Mouse (Mus musculus): Measurements from ENCODE around the gene Sccpdh.
"Not testable (repeated sequence)": the region's sequence is repeated elsewhere in the genome, so short reads cannot be mapped to it uniquely, and the experiment has no call there.

The Sccpdh gene

DNA sequence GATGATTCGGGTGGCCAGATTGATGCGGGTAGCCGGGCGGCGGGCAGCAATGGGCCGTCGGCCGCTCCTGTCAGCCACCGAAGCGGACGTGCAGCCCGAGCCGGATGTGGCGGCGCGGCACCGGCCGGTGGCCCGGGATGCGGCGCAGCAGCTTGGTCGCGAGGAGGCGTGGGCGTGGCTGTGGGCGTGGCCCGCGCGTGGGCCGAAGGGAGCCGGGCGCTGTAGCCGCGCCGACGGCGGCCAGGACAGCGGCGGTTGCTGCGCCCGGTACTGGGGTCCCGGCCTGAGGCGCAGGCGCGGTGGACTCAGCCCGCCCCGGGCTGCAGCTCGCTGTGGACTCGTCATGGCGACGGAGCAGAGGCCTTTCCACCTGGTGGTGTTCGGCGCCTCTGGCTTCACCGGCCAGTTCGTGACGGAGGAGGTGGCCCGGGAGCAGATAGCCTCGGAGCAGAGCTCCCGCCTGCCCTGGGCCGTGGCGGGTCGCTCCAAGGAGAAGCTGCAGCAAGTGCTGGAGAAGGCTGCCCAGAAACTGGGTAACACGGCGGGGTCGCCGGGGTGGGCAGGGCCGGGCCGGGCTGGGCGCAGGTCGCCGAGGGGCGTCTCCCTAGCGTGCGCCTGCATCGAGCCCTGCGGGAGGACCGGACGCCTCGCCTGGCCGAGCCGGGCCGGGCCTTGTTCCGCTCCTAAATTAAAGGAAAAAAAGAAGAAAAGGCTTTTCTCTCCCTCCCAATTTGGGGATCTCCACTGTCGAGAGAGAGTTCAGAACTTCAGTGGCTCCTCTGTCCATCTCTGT lies at the start of gene Sccpdh:
Sccpdh (plus strand) TSS at position 198 of the 793 bp plus-strand sequence.
- peak; percentile 81 for DNase-seq

DNA sequence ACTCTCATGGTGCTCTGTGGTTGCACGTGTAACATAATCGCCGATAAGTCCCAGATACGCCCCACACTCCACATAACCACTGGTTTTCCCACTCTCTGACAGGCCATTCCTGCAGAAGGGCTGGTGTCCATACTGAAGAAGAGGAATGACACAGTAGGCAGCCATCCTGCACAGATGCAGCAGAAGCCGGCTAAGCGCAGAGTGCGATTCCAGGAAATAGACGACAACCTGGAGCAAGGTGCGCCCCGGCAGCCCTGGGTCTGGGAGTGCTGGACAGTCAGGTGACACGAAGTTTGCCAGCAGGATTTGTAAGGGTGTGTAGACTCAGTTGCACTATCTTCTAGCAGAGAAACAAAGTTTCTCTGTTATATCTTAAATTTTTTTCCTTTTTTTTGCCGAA lies 45.3 kb upstream of the Sccpdh start:
- DNase-seq = no peak

DNA sequence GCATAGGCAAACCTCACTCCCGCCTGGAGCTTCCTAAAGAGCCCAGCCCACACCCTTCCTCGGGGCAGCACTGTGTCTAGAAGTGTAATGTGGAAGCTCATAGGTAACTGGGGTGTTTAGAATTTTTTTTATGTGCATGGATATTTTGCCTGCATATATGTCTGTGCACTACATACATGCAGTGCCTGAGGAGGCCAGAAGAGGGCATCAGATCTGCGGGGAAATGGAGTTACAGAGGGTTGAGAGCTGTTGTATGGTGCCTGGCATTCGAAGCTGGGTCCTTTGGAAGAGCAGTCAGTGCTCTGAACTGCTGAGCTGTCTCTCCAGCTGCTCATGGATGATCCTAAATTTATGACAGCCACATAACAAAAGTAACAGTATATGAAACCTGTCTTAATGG lies 44.4 kb upstream of the Sccpdh start:
- DNase-seq = peak; percentile 63

DNA sequence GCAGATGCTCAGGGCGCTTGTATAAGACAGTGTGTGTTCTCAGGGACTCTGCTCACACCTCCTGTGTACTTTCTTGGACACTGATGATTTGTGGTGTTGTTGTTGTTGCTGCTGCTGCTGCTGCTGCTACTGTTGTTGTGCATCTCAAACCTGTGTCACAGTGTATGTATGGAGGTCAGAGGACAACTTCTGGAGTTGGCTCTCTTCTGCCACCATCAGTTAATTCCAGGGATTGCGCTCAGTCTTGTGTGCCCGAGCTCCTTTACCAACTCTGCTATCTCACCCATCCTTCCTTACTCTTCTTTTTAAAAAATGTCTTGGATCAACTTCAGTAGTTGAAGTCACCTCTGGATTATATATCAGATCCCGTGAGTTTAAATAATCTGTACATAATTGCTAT lies 43.7 kb upstream of the Sccpdh start:
- peak; percentile 74 for DNase-seq

DNA sequence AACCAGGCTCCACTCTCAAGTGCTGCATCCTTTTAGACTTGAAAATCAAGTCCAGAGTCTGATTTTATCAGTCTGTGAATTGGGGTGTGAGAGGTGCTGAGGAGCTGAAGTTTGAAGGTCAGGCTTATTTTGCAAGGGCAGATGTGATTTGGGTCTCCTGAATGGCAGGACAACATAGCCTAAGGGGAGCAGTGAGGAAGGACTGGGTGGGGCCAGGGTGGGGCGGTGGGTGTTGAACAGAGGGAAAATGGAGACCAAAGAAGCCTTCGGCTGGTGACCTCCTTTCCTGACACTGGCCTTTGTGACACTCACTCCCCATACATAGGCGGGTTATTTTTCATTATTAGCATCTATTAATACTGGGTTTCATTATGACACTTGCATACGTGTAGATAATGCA lies 40.2 kb upstream of the Sccpdh start:
- no peak for DNase-seq

DNA sequence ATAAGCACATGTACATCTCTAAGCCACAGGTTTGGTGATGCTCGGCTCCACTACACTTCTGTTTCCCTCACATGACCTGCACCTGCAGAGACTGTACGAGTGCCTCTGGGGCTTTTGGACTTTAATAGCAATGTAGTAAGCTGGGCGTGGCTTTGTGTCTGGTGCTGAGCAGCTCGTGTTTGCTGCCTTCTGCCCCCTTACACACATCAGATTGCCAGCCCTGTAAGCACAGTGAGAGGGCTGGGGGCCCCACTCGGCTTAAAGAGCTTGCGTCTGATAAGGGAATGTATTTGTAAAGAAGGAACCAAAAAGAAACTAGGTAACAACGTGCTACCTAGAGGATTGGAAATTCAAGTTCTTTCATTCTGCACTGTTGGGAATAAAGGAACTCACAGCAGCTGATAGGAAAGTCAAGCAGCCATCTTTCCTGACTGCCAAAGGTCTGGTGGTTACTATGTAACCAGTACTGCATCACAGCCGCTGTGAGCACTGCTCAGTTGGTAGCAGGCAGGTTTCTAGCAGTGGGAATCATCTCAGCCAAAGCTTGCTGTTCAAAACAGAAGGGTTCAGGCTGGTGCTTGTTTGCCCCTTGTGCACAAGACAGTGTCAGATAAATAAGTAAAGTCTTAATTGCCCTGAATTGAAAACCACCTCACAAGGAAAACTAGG lies 39.4 kb upstream of the Sccpdh start:
- no peak for DNase-seq

DNA sequence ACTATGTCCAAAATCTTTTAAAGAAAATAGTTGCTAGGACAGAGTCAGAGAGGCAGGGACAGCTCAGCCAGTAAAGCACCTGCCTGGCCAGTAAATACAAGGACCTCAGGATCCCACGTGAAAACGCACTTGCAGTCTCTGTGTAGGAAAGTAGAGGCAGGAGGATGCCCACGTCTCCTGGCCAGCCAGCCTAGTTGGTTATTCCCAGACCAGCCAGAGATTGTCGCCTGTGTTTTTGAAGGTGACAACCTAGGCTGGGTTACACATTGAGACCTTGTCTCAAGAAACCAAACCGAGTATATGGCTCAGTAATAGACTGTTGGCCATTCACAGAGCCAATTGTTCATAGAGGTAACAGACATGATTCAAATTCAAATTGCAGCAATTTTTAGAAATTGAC lies 38.7 kb upstream of the Sccpdh start:
- DNase-seq = no peak

DNA sequence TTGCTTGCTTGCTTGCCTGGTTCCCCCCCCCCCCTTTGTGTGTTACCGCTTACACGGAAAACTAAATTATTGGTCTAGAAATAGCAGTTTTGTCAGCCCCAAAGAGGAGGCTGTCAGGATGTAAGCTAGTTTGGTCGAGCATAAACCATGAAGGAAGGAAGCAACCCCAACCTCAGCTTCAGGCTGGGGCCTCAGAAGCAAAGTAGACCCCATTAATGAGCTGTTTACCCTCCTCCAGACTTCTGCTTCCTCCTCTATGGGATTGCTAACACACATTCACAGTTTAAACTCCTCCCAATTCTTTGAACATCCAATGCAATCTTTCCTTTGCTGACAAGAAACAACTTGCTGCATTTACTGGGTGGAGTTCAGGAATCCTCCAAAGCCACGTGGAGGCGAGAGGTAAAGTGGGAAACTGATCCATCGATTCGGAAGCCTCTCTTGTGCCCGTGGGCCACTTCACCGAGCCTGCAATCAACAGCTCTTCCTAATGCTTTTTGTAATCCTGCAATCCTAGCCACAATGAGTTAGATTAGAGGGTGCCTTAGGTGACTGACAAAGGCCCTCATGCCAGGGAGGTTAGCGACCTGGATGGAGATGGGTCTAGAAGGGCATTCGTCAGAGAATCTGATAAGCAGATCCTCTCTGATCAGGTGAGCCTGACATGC lies 35.1 kb upstream of the Sccpdh start:
- DNase-seq = peak; percentile 1

DNA sequence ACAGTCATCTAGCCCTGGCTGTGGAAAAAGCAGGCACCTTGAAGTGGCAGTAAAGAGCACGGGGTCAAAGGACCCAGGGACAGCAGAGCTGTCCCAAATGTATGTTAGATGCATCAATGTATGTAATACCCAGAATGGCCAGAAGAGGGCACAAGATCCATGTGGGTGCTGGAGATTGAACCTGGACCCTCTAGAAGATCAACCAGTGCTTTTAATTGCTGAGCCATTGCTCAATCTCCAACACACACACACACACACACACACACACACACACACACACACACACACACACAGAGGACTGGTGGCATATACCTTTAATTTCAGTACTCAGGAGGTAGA lies 34.6 kb upstream of the Sccpdh start:
- peak; percentile 23 for DNase-seq

DNA sequence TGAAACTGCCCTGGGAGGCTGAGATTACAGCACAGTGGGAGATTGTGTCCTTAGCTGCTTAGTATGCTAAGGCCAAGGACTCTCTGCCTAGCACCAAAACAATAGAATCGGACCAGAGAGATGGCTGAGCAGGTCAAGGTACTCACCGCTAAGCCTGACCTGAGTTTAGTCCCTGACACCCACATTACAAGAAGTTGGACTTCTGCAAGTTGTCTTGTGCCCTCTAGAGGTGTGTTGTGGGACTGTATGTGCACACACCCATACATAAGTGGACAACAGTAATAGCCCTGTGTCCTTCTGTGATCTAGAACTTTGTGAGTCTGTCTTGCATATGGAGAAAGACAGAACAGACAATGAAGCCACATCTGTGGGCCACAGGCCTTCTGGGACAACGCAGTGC lies 33.9 kb upstream of the Sccpdh start:
- no peak for DNase-seq

DNA sequence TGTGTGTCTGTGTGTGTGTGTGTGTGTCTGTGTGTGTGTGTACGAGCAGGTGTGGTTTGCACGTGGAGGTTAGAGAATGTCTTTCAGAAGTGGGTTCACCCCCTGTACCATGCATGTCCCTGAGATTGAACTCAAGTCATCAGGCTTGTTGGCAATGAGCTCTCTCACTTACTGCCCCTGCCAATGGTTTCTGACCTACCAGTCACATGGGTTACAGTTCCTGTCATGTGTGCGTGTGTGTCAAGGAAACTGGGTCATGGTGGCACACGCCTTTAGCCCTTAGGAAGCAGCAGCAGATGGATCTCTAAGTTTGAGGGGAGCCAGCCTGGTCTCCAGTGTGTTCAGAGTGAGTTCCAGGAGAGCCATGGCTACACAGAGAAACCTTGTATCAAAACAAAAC lies 25.3 kb upstream of the Sccpdh start:
- no peak for DNase-seq

DNA sequence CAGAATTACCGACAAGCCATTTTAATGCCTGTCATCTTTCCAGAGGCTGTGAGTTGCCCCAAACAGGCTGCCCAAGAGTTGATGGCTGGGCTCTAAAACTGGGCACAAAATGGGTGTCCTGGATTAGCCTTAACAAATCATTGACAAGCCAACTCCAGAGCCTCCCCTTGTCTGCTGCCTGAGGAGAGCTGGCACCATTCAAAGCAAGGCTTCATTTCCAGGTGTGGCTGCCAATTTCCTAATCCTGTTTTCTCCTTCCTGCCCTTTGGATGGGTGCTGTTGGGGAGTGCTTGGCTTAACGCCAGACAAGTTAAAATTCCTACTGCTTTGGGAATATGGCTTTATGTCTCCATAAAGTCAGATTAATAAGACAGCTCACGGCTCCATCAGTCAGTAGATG lies 23.9 kb upstream of the Sccpdh start:
- DNase-seq = no peak

DNA sequence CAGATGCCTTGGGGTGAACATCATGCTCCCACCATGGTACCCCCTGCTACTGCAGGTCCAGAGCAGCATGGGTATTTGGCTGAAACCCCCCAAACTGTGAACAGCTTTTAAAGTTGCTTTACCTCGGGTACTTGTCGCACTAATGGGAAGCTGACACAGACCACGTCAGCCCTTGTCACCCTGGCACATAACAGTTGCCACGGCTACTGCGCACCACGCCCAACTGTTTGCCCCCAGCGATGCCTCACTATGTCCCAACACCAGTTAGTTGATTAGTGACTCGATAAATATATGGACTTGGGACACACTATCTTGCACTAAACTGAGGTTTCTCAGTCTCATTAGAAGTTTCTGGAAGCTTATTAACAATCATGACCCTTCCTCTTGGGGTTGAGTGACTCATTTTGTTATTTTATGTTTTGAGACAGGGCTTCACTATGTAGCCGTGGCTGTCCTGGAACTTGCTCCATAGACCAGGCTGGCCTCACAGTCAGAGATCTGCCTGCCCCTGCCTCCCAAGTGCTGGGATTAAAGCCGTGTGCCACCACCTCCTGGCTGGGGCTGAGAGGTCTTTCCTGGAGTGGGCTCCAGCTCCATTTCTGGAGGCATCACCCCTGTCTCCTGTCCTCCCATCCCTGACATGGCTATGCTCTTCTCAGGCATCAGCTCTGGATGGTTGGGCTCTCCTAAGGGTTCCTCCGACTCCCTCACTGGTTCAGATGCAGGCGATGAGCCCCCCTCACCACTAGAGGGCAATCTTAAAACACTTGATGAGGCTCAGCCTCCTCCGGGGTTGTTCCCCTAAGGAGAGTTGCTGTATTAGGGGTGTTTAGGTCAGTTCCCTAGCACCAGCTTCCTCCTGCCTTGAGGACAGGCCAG lies 22.7 kb upstream of the Sccpdh start:
- DNase-seq = peak; percentile 89

DNA sequence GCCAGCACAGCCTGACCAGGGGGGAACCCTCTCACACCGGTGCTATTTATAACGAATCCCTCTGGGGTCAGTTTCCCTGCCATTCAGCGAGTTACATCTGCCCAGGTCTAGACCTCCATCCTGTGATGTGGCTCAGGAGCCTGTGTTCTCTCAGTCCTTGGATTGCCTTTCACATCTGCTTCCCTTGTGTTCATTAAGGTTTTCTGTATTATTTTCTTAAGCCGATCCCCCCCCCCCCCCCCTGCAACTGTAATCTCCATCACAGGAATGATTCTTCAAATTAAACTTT lies 22.1 kb upstream of the Sccpdh start:
- no peak for DNase-seq

DNA sequence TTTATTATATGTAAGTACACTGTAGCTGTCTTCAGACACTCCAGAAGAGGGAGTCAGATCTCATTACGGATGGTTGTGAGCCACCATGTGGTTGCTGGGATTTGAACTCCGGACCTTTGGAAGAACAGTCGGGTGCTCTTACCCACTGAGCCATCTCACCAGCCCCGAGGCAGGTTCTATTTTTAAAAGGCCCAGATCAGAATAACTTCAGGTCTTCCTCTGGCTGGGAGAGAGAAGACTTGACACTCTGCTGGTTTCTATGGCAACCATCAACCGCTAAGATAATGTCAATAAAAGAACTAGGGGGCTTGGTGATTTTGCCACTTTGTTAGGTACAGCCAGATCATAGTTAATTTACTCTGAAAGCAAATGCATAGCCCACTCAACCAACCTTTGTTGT lies 19.3 kb upstream of the Sccpdh start:
- DNase-seq = not testable (repeated sequence)

DNA sequence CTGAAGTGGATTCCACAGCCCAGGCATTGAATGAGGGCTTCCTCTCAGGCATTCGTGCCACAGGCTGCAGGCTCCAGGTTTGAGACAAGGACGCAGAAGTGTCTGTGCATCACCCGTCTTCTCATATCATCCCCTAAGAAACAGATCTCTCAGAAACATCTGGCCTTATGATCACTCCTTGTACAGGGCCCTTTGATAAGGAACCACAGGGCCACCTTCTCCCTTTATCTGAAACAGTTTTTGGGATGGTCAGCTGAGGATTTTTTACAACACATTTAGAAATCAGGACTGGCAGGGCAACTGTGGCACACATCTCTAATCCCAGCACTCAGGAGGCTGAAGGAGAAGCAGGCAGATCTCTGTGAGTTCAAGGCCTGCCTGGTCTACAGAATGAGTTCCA lies 18.7 kb upstream of the Sccpdh start:
- DNase-seq = no peak

DNA sequence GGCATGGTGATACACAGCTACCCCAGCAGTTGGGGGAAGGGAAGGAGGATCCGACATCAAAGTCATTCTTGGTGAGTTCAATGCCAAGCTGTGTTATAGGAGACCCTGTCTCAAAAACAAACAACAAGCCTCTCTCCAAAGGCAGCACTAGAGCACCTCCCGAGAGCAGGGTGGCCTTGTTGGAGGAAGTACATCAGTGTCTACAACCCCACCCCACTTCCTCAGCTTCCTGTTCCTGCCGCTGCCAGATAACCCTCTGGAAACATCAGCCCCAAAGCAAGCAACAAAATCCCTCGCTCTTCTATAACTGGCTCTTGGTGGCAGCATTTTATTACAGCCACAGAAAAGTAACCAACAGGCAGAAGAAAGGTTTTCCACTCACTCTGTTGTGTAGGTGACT lies 17.7 kb upstream of the Sccpdh start:
- no peak for DNase-seq

DNA sequence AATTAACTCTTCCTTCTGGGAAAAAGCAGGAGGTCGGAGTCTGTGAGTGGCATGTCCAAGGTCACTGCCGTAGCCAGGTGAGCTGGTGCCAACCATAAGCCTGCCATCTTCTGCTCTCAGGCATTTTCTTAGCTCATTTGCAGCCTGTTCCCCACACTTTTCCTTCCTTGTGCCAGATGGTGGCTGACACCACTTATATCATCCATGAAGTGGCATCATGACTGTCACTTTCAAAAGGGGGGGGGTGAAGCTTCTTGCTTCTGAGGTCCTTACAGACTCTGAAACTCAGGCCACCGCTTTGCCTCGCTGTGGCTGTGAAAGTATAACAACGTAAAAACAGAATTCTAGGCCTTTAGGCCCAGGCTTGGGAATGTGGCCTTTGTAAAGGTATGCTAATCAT lies 16.8 kb upstream of the Sccpdh start:
- no peak for DNase-seq

DNA sequence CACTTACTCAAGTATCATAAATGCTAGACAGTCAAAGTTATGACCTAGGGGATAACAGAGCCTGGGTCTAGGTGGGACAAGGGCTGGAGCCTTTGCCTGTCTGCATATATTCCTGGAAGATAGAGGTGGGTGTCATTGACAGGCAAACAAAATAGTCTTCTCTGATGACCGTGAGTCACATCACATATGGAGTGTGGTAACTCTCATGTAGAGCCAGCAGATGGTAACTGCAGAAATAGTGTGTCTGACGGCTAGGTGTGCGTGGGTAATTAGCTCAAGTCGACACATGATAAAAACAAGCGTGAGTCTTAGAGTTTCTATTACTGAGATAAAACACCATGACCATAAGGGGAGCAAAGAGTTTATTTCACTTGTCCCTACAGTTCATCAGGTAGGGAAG lies 4.9 kb upstream of the Sccpdh start:
- DNase-seq = no peak

DNA sequence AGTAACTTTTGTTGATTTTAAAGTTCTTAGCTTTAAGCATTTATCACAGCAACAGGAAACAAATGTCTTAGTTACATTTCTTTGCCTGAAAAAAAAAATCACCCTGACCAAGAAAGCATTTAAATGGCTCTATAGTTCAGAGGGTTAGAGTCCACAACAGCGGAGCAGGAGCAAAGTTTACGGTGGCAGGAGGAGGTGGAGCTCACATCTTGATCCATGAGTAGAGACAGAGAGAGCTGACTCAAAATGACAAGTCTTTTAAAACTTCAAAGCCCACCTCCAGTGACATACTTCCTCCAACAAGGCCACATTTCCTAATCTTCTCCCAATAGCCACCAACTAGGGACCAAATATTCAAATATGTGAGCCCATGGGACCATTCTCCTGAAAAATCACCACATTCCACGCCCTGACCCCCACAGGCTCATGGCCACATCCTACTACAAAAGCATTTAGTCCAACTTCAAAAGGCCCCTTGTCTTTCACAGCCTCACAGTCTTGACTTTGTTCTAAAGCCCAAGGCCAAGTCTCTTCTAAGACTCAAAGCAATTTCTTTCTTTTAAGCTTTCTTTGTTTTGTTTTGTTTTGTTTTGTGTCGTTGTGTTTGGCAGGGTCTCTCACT lies 3.6 kb upstream of the Sccpdh start:
- no peak for DNase-seq

DNA sequence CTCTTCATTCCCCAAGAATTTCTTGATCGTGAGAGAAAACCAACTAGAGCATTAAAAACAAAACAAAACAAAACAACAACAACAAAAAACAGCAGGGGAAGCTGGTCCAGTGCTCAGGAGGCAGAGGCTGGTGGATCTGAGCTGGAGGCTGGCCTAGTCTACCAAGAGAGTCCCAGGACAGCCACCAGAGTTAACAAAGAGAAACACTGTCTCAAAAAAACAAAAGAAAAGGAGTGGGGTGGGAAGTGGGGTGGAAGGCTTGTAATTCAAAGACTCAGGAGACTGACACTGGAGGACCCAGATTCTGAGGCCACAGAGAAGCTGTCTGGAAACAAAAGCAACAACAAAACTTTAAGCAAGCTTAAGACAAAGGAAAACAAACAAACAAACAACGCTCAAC lies 1.0 kb upstream of the Sccpdh start:
- DNase-seq = no peak

DNA sequence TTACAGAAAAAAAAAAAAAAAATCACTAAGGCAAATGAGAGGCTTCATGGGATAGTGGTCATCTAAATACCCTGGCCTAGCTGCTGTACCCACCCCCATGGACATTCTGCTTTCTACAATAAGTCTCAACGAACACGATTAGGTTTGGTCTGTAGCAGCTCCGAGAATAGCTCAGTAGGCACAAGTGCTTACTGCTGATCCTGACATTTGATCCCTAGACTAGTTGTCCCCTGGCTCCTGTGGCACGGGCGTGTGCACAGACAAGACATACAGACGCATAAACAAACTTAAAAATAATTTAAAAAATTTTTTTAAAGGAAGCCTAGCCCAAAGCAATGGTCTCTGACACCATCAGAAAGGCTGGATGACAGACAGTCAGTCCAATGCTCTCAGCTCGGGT lies 560 bp upstream of the Sccpdh start:
- DNase-seq = no peak
